Mouse (Mus musculus) liver, embryonic 14.5 days (tissue): ENCODE results near the gene Auts2. TPM values are rescaled to one million over a fixed set of nuclear protein-coding genes. Genes with fewer than 3 reads are reported as not detected.

Experiments
- ATAC-seq: fragments of 200-750 bp; cut with Nextera tagmentation; 2 replicates; pipeline ENCODE4 v1.8.0; 2017; ENCODE audit warnings: moderate number of reproducible peaks, mild to moderate bottlenecking, moderate library complexity; ENCODE audit not compliant: insufficient read depth
- DNase-seq, 3 experiments: peaks; one replicate each; pipeline ENCODE4 v3.0.0-alpha.2; 2012 to 2013; ENCODE audit warnings: low read depth in 3 of 3, low spot score in 3 of 3
- H3K27ac ChIP-seq: fragments of 300-500 bp; sonication (generic); 2 replicates; pipeline ENCODE4 v1.5.1; 2014; ENCODE audit warnings: moderate library complexity, mild to moderate bottlenecking, control low read depth, inconsistent platforms
- H3K27me3 ChIP-seq: fragments of 300-500 bp; sonication (generic); 2 replicates; pipeline ENCODE4 v1.6.1; 2014; ENCODE audit warnings: mild to moderate bottlenecking, low read length, moderate library complexity; ENCODE audit not compliant: control insufficient read depth, insufficient read depth
- H3K36me3 ChIP-seq: fragments of 300-500 bp; sonication (generic); replicated peaks from 2 replicates; pipeline ENCODE4 v1.6.1; 2014; ENCODE audit warnings: low read depth; ENCODE audit not compliant: control insufficient read depth, insufficient read depth
- H3K4me1 ChIP-seq, 2 experiments: fragments of 200-500 bp in 1 of 2; fragments of 300-500 bp in 1 of 2; sonication (generic) in 1 of 2; replicated peaks; 2 replicates each; pipeline ENCODE4 v1.6.1; 2012 to 2014; ENCODE audit warnings: antibody characterized with exemption in 1 of 2, inconsistent platforms in 1 of 2, low read length in 1 of 2; ENCODE audit not compliant: control insufficient read depth in 2 of 2, insufficient read depth in 2 of 2
- H3K4me2 ChIP-seq: fragments of 300-500 bp; sonication (generic); 2 replicates; pipeline ENCODE4 v1.6.1; 2014; ENCODE audit warnings: low read depth, mild to moderate bottlenecking, control low read depth, moderate library complexity
- H3K4me3 ChIP-seq, 2 experiments: fragments of 200-500 bp in 1 of 2; fragments of 300-500 bp in 1 of 2; sonication (generic) in 1 of 2; 2 replicates each; pipeline ENCODE4 v1.5.1; 2012 to 2014; ENCODE audit warnings: low read depth in 2 of 2, low read length in 2 of 2, mild to moderate bottlenecking in 2 of 2, control low read depth in 1 of 2, inconsistent platforms in 1 of 2, moderate library complexity in 1 of 2; ENCODE audit not compliant: insufficient read depth in 1 of 2
- H3K9ac ChIP-seq: fragments of 300-500 bp; sonication (generic); replicated peaks from 2 replicates; pipeline ENCODE4 v1.6.1; 2014; ENCODE audit warnings: mild to moderate bottlenecking, control low read depth, moderate library complexity
- H3K9me3 ChIP-seq: fragments of 300-500 bp; sonication (generic); 2 replicates; pipeline ENCODE4 v1.6.1; 2016; ENCODE audit warnings: low read length, mixed read lengths; ENCODE audit not compliant: control insufficient read depth
- CTCF ChIP-seq: IDR thresholded peaks from 2 replicates; pipeline ENCODE4 v1.5.1; 2016; ENCODE audit warnings: antibody characterized with exemption, low read depth, control low read depth
- EP300 ChIP-seq: IDR thresholded peaks from 2 replicates; pipeline ENCODE4 v1.6.1; 2016; ENCODE audit warnings: antibody characterized with exemption, low read depth
- WGBS: fragments of 180-500 bp; shearing (Covaris S2); extraction: QIAGEN DNeasy Blood & Tissue Kit; methylation state at CpG from one replicate; pipeline ENCODE4 v1.1.7; 2014; ENCODE audit not compliant: insufficient replicate concordance; 5-methylcytosine and 5-hydroxymethylcytosine counted together
- polyA plus RNA-seq, 2 experiments: library from polyadenylated mRNA; depleted of rRNA in 1 of 2; stranded (reverse) in 1 of 2; unstranded in 1 of 2; fragments of >200 nt; fragmentation: Nextera tagmentation in 1 of 2; extraction: Ambion mirVana in 1 of 2; gene quantifications; 2 replicates each; pipeline versions ENCODE4 v1.2.1 to v1.2.3; 2012 to 2014

The Auts2 gene
- polyA plus RNA-seq, 2 experiments = 0.77 to 1.6 TPM

DNA sequence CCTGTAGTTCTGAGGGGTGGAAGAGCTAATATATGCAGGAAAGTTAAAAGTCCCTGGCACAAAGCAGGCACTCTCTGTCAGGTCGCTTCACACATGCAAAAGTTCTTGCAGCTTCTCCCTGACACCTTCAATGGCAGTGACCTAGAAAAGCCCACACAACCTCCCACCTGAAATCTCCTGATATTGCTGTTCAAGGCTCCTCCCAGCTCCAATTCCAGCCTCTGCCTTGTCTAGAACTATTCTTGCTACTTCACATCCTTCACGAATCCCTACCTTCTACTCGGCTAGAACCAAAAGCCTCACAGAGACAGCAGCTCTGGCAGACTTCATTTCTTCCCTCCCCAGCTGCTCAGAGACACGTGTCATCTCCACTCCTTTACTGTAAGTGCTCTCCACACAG, 143.7 kb downstream of the Auts2 start:
- DNase-seq (no peak), ATAC-seq (no peak)
- TF ChIP-seq EP300 = no peak
- no peak for TF ChIP-seq CTCF
- H3K9me3 ChIP-seq = no peaks in the 10 kb centered on the region
- peaks cover 2 to 8% of the 10 kb centered on the region in 2 experiments; a peak in 1 of 4 replicates for H3K4me1 ChIP-seq
- no peaks in the 10 kb centered on the region for H3K36me3 ChIP-seq
- H3K27ac ChIP-seq = no peak overlapping the region
- 43% methylated on average over 4 of the region's 4 CpGs for WGBS
- no peak overlapping the region for H3K4me3 ChIP-seq
- no peak overlapping the region for H3K4me2 ChIP-seq
- H3K27me3 ChIP-seq = no peaks in the 10 kb centered on the region
- H3K9ac ChIP-seq = no peak overlapping the region

DNA sequence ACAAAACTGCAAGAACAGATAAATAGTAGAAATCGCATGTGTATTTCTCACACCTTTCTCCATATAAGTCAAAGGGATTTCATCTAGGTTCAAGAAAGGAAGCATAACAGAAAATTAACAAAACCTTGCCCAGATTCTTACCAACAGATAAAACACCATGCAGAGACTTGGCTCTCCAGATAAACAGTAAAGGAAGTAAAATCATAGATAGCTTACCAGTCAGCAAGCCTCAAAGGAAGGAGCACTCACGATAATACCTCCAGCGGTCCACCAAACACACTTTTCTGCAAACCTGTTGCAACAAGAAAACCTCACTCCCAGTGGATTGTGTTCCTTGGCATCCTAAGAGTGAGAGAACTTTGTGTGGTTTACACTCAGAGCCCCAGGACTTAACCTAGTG, 147.2 kb downstream of the Auts2 start:
- DNase-seq (no peak), ATAC-seq (no peak)
- no peaks in the 10 kb centered on the region for H3K27me3 ChIP-seq
- H3K4me1 ChIP-seq = peaks cover 2 to 8% of the 10 kb centered on the region in 2 experiments; a peak in 1 of 4 replicates
- H3K4me2 ChIP-seq = no peak overlapping the region
- no peaks in the 10 kb centered on the region for H3K36me3 ChIP-seq
- no peak overlapping the region for H3K27ac ChIP-seq
- no peaks in the 10 kb centered on the region for H3K9me3 ChIP-seq
- TF ChIP-seq EP300 (no peak), CTCF (no peak)
- H3K9ac ChIP-seq = no peak overlapping the region
- H3K4me3 ChIP-seq = no peak overlapping the region
- 28% methylated on average over 3 of the region's 3 CpGs for WGBS

DNA sequence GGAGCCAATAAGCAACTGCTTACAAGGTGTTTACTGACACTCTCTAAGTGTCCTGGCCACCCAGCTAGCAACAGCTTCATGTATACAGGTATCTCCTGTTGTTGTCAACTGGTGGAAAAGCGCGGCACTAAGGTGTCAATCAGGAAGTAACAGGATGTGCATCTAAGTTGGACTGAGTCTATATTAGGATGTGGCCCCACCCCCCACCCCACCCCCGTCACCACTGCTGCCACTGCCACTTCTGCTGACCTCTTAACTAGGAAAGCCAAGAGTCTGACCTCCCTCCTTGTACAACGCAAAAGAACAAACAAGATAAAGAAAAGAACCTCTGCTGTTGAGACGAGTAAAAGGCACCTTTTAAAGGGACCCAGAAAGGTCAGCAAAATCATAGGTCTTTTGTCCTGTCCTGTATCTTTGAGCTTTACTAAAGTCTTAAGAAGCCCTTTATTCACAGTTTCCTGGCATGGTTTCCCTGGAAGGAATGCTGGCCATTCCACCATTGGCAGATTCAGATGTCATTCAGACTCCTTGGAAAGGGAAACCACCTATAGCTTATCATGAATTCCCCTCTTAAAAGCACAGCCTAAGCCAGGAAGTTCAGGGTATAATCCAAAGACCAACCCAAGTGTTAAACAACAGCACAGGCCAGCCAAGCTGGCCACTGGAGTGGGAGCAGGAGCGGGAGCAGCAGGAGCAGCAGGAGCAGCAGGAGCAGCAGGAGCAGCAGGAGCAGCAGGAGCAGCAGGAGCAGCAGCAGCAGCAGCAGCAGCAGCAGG, 148.2 kb downstream of the Auts2 start:
- DNase-seq = no peak
- Histone ChIP-seq H3K4me2 (no peak overlapping the region), H3K9me3 (no peaks in the 10 kb centered on the region), H3K36me3 (no peaks in the 10 kb centered on the region), H3K4me1 (peaks cover 2 to 8% of the 10 kb centered on the region in 2 experiments; a peak in 1 of 4 replicates), H3K27ac (no peak overlapping the region), H3K4me3 (no peak overlapping the region), H3K9ac (no peak overlapping the region), H3K27me3 (no peaks in the 10 kb centered on the region)
- no peak for TF ChIP-seq CTCF
- no peak for TF ChIP-seq EP300
- no peak for ATAC-seq
- WGBS = 9% methylated on average over 6 of the region's 6 CpGs

DNA sequence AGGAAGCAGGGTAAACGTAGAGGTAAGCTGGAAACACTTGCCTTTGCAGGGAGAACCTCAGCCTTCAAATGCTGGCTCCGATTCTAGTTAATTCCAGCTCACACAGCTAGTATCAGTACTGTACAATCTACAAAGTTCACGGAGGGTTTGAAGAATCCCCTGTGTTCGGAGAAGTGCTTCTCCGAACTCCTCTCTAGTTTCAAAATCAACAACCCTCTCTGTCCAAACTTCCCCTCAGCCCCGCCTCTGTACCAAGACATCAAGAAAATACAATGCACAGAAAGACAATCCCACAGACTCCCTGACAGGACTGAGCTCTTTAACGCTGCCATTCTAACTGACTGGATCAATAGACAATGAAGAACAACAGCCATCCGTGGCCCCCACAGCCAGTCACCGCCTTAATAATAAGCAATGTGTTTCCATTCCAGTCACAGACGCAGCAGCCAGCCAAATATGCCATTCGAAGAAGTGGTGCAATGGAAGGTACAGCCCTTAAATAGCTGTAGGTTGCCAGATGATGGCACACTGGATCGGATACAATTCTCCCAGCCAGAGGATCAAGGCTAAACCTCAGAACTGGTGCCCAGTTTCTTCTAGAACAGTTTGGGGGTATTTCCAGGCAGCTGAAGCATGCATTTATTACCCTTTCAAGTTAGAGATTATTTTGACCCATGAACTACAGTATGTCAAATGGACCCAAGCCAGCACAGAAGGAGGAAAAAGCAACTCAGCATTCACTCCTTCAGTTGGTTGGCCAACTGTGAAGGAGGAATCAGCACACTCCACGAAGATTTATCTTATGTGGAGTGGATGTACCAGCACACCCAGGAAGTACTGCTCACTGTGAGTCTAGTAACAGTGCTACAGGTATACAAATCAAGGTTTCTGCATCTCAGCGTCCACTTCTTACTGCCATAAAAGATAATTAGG, 151.0 kb downstream of the Auts2 start:
- H3K9me3 ChIP-seq = no peaks in the 10 kb centered on the region
- H3K4me2 ChIP-seq = no peak overlapping the region
- no peak overlapping the region for H3K9ac ChIP-seq
- no peaks in the 10 kb centered on the region for H3K36me3 ChIP-seq
- WGBS = 51% methylated on average over 14 of the region's 14 CpGs
- H3K27me3 ChIP-seq = no peaks in the 10 kb centered on the region
- H3K27ac ChIP-seq = no peak overlapping the region
- no peak overlapping the region for H3K4me3 ChIP-seq
- peaks cover 2 to 8% of the 10 kb centered on the region in 2 experiments; a peak in 1 of 4 replicates for H3K4me1 ChIP-seq
- DNase-seq = no peak
- ATAC-seq = no peak
- TF ChIP-seq CTCF (no peak), EP300 (no peak)

DNA sequence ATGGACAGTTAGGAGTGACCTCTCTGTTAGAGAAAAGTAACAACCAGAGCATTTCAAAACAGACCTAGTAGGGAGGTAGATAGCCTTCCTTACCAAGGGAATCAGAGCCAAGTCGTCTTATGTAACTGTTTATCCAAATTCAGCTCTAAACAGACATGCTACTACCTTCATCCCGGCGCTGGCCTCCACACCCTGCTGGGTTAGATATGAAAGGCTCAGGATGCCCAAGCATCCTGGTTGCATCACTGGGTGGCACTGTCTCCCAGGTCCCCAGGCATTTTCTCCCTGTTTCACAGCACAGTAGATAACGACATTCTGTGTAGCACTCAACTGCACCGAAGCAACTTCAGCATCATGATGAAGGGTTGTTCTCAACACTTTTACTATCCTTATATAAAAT, 154.4 kb downstream of the Auts2 start:
- Histone ChIP-seq H3K9ac (no peak overlapping the region), H3K9me3 (no peaks in the 10 kb centered on the region), H3K4me3 (no peak overlapping the region), H3K4me2 (no peak overlapping the region), H3K36me3 (no peaks in the 10 kb centered on the region), H3K4me1 (no peaks in the 10 kb centered on the region), H3K27me3 (no peaks in the 10 kb centered on the region), H3K27ac (no peak overlapping the region)
- no peak for DNase-seq
- no peak for ATAC-seq
- 67% methylated on average over 5 of the region's 5 CpGs for WGBS
- TF ChIP-seq EP300 = no peak
- no peak for TF ChIP-seq CTCF
